7 mouse cellular contexts compared by ENCODE assay signal in the genomic region with DNA sequence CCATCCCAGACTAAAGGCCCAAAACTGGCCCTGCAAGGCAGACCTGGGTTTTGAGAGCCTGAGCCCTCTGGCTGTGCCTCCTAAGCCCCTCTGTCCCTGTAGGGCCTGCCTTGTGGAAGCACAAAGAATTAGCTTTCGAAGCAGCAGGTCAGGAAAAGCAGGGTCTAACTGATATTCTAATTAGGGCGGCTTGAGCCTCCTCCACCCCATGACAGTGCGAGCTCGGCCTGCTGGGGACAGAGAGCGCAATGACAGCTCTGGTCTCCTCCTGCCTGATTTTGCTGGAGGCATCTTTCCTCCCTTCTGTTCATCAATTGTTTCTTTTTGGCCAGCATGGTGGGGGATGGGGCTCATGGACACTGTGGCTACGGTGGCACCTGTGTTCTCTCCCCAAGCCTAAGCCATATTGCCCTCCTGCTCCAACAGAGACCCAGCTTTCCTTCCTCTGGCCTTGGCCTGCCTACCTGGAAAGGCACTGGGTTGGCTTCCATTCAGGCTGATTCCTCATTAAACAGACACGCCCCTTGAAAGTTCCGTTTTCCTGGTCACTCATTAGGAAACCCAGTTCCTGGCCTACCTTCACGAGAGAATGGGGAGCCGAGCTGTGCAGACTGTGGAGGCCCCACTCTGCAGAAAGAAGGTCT. TPM values are rescaled to one million over a fixed set of nuclear protein-coding genes. Genes with fewer than 3 reads are reported as not detected.
A peak's percentile ranks its signal among the peaks of the same experiment; 100 is the strongest.
DNase-seq lines count a peak whose midpoint lies in the region; ATAC-seq lines count a peak whose summit lies in the region.

No protein-coding gene starts in this region.

- ATAC-seq in midbrain, embryonic 13.5 days: no peak
- no peak for ATAC-seq in midbrain, embryonic 15.5 days (replicated peaks)
- 0 out of 2 replicates have a peak, but pooled peaks have one; percentile 20 for ATAC-seq in liver, embryonic 11.5 days (replicated peaks; ENCODE audit: low FRiP score)
- ATAC-seq in neural tube, embryonic 15.5 days (ENCODE audit: low FRiP score): no peak

- H3K4me3 ChIP-seq in midbrain, embryonic 13.5 days (replicated peaks): no peak overlapping the region
- no peak overlapping the region for H3K4me3 ChIP-seq in midbrain, embryonic 15.5 days
- H3K4me3 ChIP-seq in heart, embryonic 10.5 days: peak overlapping the region; percentile 37
- peak overlapping the region; percentile 46 for H3K4me3 ChIP-seq in liver, embryonic 11.5 days (ENCODE audit: low read depth, low read length)
- no peak overlapping the region for H3K4me3 ChIP-seq in neural tube, embryonic 15.5 days (replicated peaks)

- no peaks in the 10 kb centered on the region for H3K9me3 ChIP-seq in midbrain, embryonic 13.5 days
- no peaks in the 10 kb centered on the region for H3K9me3 ChIP-seq in midbrain, embryonic 15.5 days
- no peaks in the 10 kb centered on the region for H3K9me3 ChIP-seq in heart, embryonic 10.5 days
- no peaks in the 10 kb centered on the region for H3K9me3 ChIP-seq in liver, embryonic 11.5 days (ENCODE audit: control insufficient read depth, low read length)
- no peaks in the 10 kb centered on the region for H3K9me3 ChIP-seq in neural tube, embryonic 15.5 days (replicated peaks)

- 0 out of 2 replicates have a peak overlapping the region, but pooled peaks have one; percentile 6 for H3K9ac ChIP-seq in midbrain, embryonic 13.5 days (replicated peaks)
- H3K9ac ChIP-seq in midbrain, embryonic 15.5 days: no peak overlapping the region
- H3K9ac ChIP-seq in liver, embryonic 11.5 days (ENCODE audit: low read depth, low read length): peak overlapping the region; percentile 68
- no peak overlapping the region for H3K9ac ChIP-seq in neural tube, embryonic 15.5 days (replicated peaks)

- no peak overlapping the region for H3K4me2 ChIP-seq in midbrain, embryonic 13.5 days (replicated peaks)
- H3K4me2 ChIP-seq in midbrain, embryonic 15.5 days: no peak overlapping the region
- peak overlapping the region; percentile 83 for H3K4me2 ChIP-seq in liver, embryonic 11.5 days
- H3K4me2 ChIP-seq in neural tube, embryonic 15.5 days: no peak overlapping the region

- WGBS in midbrain, embryonic 13.5 days: 60% methylated on average over 10 of the region's 10 CpGs
- 61% methylated on average over 10 of the region's 10 CpGs for WGBS in midbrain, embryonic 15.5 days
- WGBS in heart, embryonic 10.5 days: 62% methylated on average over 10 of the region's 10 CpGs
- 29% methylated on average over 10 of the region's 10 CpGs for WGBS in liver, embryonic 11.5 days
- 69% methylated on average over 10 of the region's 10 CpGs for WGBS in neural tube, embryonic 15.5 days

- H3K27ac ChIP-seq in midbrain, embryonic 13.5 days: no peak overlapping the region
- no peak overlapping the region for H3K27ac ChIP-seq in midbrain, embryonic 15.5 days
- peak overlapping the region; percentile 84 for H3K27ac ChIP-seq in heart, embryonic 10.5 days
- peak overlapping the region; percentile 92 for H3K27ac ChIP-seq in liver, embryonic 11.5 days (ENCODE audit: low read depth, low read length)
- H3K27ac ChIP-seq in neural tube, embryonic 15.5 days (replicated peaks): no peak overlapping the region

- H3K4me1 ChIP-seq in midbrain, embryonic 13.5 days (replicated peaks): peaks cover 8% of the 10 kb centered on the region
- H3K4me1 ChIP-seq in midbrain, embryonic 15.5 days: no peaks in the 10 kb centered on the region
- H3K4me1 ChIP-seq in heart, embryonic 10.5 days: peaks cover 61% of the 10 kb centered on the region
- H3K4me1 ChIP-seq in liver, embryonic 11.5 days (replicated peaks; ENCODE audit: control insufficient read depth, insufficient read depth, low read length): peaks cover 43% of the 10 kb centered on the region
- no peaks in the 10 kb centered on the region for H3K4me1 ChIP-seq in neural tube, embryonic 15.5 days

- no peaks in the 10 kb centered on the region for H3K36me3 ChIP-seq in midbrain, embryonic 13.5 days
- H3K36me3 ChIP-seq in midbrain, embryonic 15.5 days (replicated peaks): no peaks in the 10 kb centered on the region
- H3K36me3 ChIP-seq in heart, embryonic 10.5 days: no peaks in the 10 kb centered on the region
- H3K36me3 ChIP-seq in liver, embryonic 11.5 days (ENCODE audit: control insufficient read depth, insufficient read depth, low read length): no peaks in the 10 kb centered on the region
- H3K36me3 ChIP-seq in neural tube, embryonic 15.5 days: no peaks in the 10 kb centered on the region

- DNase-seq in heart, embryonic 10.5 days (ENCODE audit: low spot score): no peak
- no peak for DNase-seq in liver, embryonic 11.5 days (ENCODE audit: low spot score)
- no peak for DNase-seq in urinary bladder, postnatal 10 days (ENCODE audit: low spot score)
- no peak for DNase-seq in thymus, postnatal 25 days

- H3K27me3 ChIP-seq in midbrain, embryonic 13.5 days: no peaks in the 10 kb centered on the region
- H3K27me3 ChIP-seq in midbrain, embryonic 15.5 days (replicated peaks): no peaks in the 10 kb centered on the region
- no peaks in the 10 kb centered on the region for H3K27me3 ChIP-seq in heart, embryonic 10.5 days (ENCODE audit: insufficient read depth, poor library complexity, severe bottlenecking)
- H3K27me3 ChIP-seq in liver, embryonic 11.5 days (replicated peaks; ENCODE audit: control insufficient read depth, insufficient read depth, low read length): no peaks in the 10 kb centered on the region
- H3K27me3 ChIP-seq in neural tube, embryonic 15.5 days (replicated peaks): no peaks in the 10 kb centered on the region

RNA-seq across cellular contexts. Expression of gene Atp5mpl, which starts 23.2 kb away (rescaled TPM):
- 697 and 714 TPM in 2 replicates for polyA plus RNA-seq in midbrain, embryonic 13.5 days (2015; fragmentation: Nextera tagmentation; extraction: Ambion mirVana)
- polyA plus RNA-seq in midbrain, embryonic 15.5 days (2015; fragmentation: Nextera tagmentation; extraction: Ambion mirVana): 664 and 669 TPM in 2 replicates
- polyA plus RNA-seq in heart, embryonic 10.5 days (2016; fragmentation: Nextera tagmentation; extraction: Ambion mirVana): 847 and 1,150 TPM in 2 replicates
- polyA plus RNA-seq in liver, embryonic 11.5 days (2014; fragmentation: Nextera tagmentation; extraction: Ambion mirVana): 702 and 735 TPM in 2 replicates
- 809 and 987 TPM in 2 replicates for polyA plus RNA-seq in neural tube, embryonic 15.5 days (2015; fragmentation: Nextera tagmentation; extraction: Ambion mirVana)

RNA-seq across cellular contexts. Expression of gene Tdrd9, which starts 27.8 kb away (rescaled TPM):
- polyA plus RNA-seq in midbrain, embryonic 13.5 days (2015; fragmentation: Nextera tagmentation; extraction: Ambion mirVana): 0.23 and 0.58 TPM in 2 replicates
- polyA plus RNA-seq in midbrain, embryonic 15.5 days (2015; fragmentation: Nextera tagmentation; extraction: Ambion mirVana): 0.28 and 0.42 TPM in 2 replicates
- 0.28 and 0.54 TPM in 2 replicates for polyA plus RNA-seq in heart, embryonic 10.5 days (2016; fragmentation: Nextera tagmentation; extraction: Ambion mirVana)
- 0.06 and 0.40 TPM in 2 replicates for polyA plus RNA-seq in liver, embryonic 11.5 days (2014; fragmentation: Nextera tagmentation; extraction: Ambion mirVana)
- 0.18 and 0.37 TPM in 2 replicates for polyA plus RNA-seq in neural tube, embryonic 15.5 days (2015; fragmentation: Nextera tagmentation; extraction: Ambion mirVana)

RNA-seq across cellular contexts. Expression of gene Ppp1r13b, which starts 35.6 kb away (rescaled TPM):
- 17.8 and 19.7 TPM in 2 replicates for polyA plus RNA-seq in midbrain, embryonic 13.5 days (2015; fragmentation: Nextera tagmentation; extraction: Ambion mirVana)
- polyA plus RNA-seq in midbrain, embryonic 15.5 days (2015; fragmentation: Nextera tagmentation; extraction: Ambion mirVana): 40.4 and 41.8 TPM in 2 replicates
- polyA plus RNA-seq in heart, embryonic 10.5 days (2016; fragmentation: Nextera tagmentation; extraction: Ambion mirVana): 13.6 and 16.8 TPM in 2 replicates
- 10.8 TPM in 2 replicates for polyA plus RNA-seq in liver, embryonic 11.5 days (2014; fragmentation: Nextera tagmentation; extraction: Ambion mirVana)
- 32.1 and 33.5 TPM in 2 replicates for polyA plus RNA-seq in neural tube, embryonic 15.5 days (2015; fragmentation: Nextera tagmentation; extraction: Ambion mirVana)

RNA-seq across cellular contexts. Expression of gene Rd3l, which starts 37.6 kb away (rescaled TPM):
- not detected in 2 replicates for polyA plus RNA-seq in midbrain, embryonic 13.5 days (2015; fragmentation: Nextera tagmentation; extraction: Ambion mirVana)
- not detected in 2 replicates for polyA plus RNA-seq in midbrain, embryonic 15.5 days (2015; fragmentation: Nextera tagmentation; extraction: Ambion mirVana)
- polyA plus RNA-seq in heart, embryonic 10.5 days (2016; fragmentation: Nextera tagmentation; extraction: Ambion mirVana): 0.26 and 0.42 TPM in 2 replicates
- not detected in 2 replicates for polyA plus RNA-seq in liver, embryonic 11.5 days (2014; fragmentation: Nextera tagmentation; extraction: Ambion mirVana)
- not detected in 2 replicates for polyA plus RNA-seq in neural tube, embryonic 15.5 days (2015; fragmentation: Nextera tagmentation; extraction: Ambion mirVana)

Comparison
In these comparisons a context has a peak if more than half of its experiments do, and no peak if none do; other contexts are left out.
1. H3K9ac ChIP-seq: peak in midbrain, embryonic 13.5 days (single experiment) and liver, embryonic 11.5 days (single experiment); none in midbrain, embryonic 15.5 days (single experiment) and neural tube, embryonic 15.5 days (single experiment).
2. H3K27ac ChIP-seq: peak in heart, embryonic 10.5 days (single experiment) and liver, embryonic 11.5 days (single experiment); none in midbrain, embryonic 13.5 days (single experiment), midbrain, embryonic 15.5 days (single experiment) and neural tube, embryonic 15.5 days (single experiment).
3. H3K4me3 ChIP-seq: peak in heart, embryonic 10.5 days (single experiment) and liver, embryonic 11.5 days (single experiment); none in midbrain, embryonic 13.5 days (single experiment), midbrain, embryonic 15.5 days (single experiment) and neural tube, embryonic 15.5 days (single experiment).